Mouse (Mus musculus) limb, embryonic 14.5 days (tissue): ENCODE measurements around the gene Gm20388. TPM values are rescaled to one million over a fixed set of nuclear protein-coding genes. Genes with fewer than 3 reads are reported as not detected.

ENCODE experiments used
- ATAC-seq: fragments of 200-750 bp; cut with Nextera tagmentation; 2 replicates; pipeline ENCODE4 v1.8.0; 2017; ENCODE audit warnings: low read depth, moderate number of reproducible peaks, moderate TSS enrichment; ENCODE audit not compliant: low FRiP score
- DNase-seq: peaks from one replicate; pipeline ENCODE4 v3.0.0-alpha.2; 2015; ENCODE audit warnings: low spot score
- H3K27ac ChIP-seq: fragments of 300-500 bp; sonication (generic); replicated peaks from 2 replicates; pipeline ENCODE4 v1.5.1; 2014; ENCODE audit warnings: low read depth, mild to moderate bottlenecking, low read length, moderate library complexity, mixed read lengths
- H3K27me3 ChIP-seq: fragments of 300-500 bp; sonication (generic); 2 replicates; pipeline ENCODE4 v1.6.1; 2014; ENCODE audit warnings: low read length, mixed read lengths; ENCODE audit not compliant: control insufficient read depth, insufficient read depth
- H3K36me3 ChIP-seq: fragments of 300-500 bp; sonication (generic); 2 replicates; pipeline ENCODE4 v1.6.1; 2014; ENCODE audit warnings: mild to moderate bottlenecking, low read length, moderate library complexity, mixed read lengths; ENCODE audit not compliant: control insufficient read depth, insufficient read depth
- H3K4me1 ChIP-seq: fragments of 300-500 bp; sonication (generic); 2 replicates; pipeline ENCODE4 v1.6.1; 2014; ENCODE audit warnings: antibody characterized with exemption, low read length, mixed read lengths; ENCODE audit not compliant: control insufficient read depth, insufficient read depth
- H3K4me2 ChIP-seq: fragments of 300-500 bp; sonication (generic); replicated peaks from 2 replicates; pipeline ENCODE4 v1.6.1; 2014; ENCODE audit warnings: low read depth, mild to moderate bottlenecking, low read length, moderate library complexity; ENCODE audit not compliant: severe bottlenecking
- H3K4me3 ChIP-seq: fragments of 300-500 bp; sonication (generic); replicated peaks from 2 replicates; pipeline ENCODE4 v1.5.1; 2014; ENCODE audit warnings: low read length
- H3K9ac ChIP-seq: fragments of 300-500 bp; sonication (generic); 2 replicates; pipeline ENCODE4 v1.6.1; 2014; ENCODE audit warnings: mild to moderate bottlenecking, low read depth, low read length, moderate library complexity; ENCODE audit not compliant: severe bottlenecking
- H3K9me3 ChIP-seq: fragments of 300-500 bp; sonication (generic); 2 replicates; pipeline ENCODE4 v1.6.1; 2016; ENCODE audit warnings: low read length; ENCODE audit not compliant: control insufficient read depth
- POLR2A ChIP-seq: fragments of 200-500 bp; IDR thresholded peaks from 2 replicates; pipeline ENCODE4 v1.8.0; 2012; ENCODE audit warnings: inconsistent platforms, mild to moderate bottlenecking, moderate library complexity, borderline replicate concordance; ENCODE audit not compliant: insufficient read depth, insufficient read length; ENCODE audit errors: extremely low read depth
- WGBS: fragments of 180-500 bp; shearing (Covaris S2); extraction: QIAGEN DNeasy Blood & Tissue Kit; methylation state at CpG from one replicate; pipeline ENCODE4 v1.1.7; 2014; 5-methylcytosine and 5-hydroxymethylcytosine counted together
- polyA plus RNA-seq, 2 experiments: library from polyadenylated mRNA; depleted of rRNA in 1 of 2; stranded (reverse) in 1 of 2; unstranded in 1 of 2; fragments of >200 nt; fragmentation: Nextera tagmentation in 1 of 2; extraction: Ambion mirVana in 1 of 2; gene quantifications; 2 replicates each; pipeline versions ENCODE4 v1.2.1 to v1.2.3; 2012 to 2014

The Gm20388 gene
- polyA plus RNA-seq, 2 experiments, result 1.9 to 49.9 TPM

- TF ChIP-seq POLR2A, result no peak
- H3K9ac ChIP-seq, result no peak overlapping the region
- H3K27ac ChIP-seq, result no peak overlapping the region; the same call in 1 of the 2 replicates
- DNase-seq (no peak), ATAC-seq (peak; percentile 19)
- H3K4me1 ChIP-seq, result no peaks in the 10 kb centered on the region; the same call in 1 of the 2 replicates
- no peaks in the 10 kb centered on the region for H3K27me3 ChIP-seq
- 51% methylated on average over 17 of the region's 17 CpGs for WGBS
- no peaks in the 10 kb centered on the region for H3K36me3 ChIP-seq
- no peak overlapping the region for H3K4me3 ChIP-seq
- H3K4me2 ChIP-seq, result no peak overlapping the region
- H3K9me3 ChIP-seq, result no peaks in the 10 kb centered on the region
Observed at GRCm38 (mm10) chr8:123648245-123649170, 3737.9 kb downstream of the Gm20388 start.

DNA sequence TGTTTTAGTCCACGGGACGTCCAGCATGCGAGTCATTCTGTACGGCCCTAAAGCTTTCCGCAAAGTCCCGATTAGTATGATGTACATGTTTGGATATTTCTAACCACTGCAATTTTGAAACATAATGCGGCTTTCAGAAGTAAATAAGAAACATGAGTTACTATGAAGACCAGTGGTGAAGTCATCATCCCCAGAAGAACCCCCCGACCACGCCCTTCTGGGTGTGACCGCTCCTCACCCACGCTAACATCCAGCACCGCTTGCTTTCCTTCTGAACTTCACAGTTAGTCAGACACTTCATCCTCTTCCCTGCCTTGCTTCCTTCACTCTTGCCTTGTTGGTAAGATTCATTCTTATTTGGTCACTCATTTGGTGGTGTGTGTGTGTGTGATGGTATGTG is 3738.8 kb downstream of the Gm20388 start:
- no peak for DNase-seq
- no peak for ATAC-seq
- 77% methylated on average over 12 of the region's 12 CpGs for WGBS

DNA sequence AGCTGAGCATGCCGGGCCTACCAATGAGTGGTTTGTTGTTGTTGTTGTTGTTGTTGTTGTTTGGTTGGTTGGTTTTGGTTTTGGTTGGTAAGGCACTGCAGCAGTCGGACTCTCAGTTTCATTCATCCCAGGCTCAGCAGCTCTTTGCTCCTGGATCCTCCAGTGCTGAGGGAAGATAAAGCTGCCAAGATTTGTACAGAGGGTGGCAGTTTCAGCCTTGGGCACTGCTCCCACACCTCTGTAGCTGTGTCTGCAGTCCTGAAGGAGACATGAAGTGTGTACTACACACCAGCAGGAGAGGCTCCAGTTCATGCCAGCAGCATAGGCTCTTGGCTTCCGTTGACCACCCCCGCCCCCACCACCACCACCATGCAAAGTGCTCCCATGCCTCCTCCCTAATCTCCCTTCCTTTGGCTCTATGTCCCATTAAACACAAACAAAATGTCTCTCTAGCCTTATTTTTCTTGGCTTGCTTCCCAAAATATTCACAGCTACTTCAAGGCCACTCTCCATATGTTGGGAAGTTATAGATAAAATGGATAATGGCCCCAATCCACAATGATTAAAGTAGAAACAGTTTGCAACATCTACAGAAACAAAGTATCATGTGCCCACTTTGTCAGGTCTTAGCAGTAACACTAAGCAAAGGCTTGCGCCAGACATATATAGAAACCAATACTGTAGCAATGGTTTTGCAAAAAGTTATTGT is 3740.9 kb downstream of the Gm20388 start:
- H3K4me1 ChIP-seq, result peaks cover 11% of the 10 kb centered on the region
- no peak overlapping the region for H3K4me2 ChIP-seq
- no peaks in the 10 kb centered on the region for H3K9me3 ChIP-seq
- no peak overlapping the region for H3K9ac ChIP-seq
- no peaks in the 10 kb centered on the region for H3K36me3 ChIP-seq
- 93% methylated on average over 5 of the region's 5 CpGs for WGBS
- ATAC-seq (no peak), DNase-seq (no peak)
- no peaks in the 10 kb centered on the region for H3K27me3 ChIP-seq
- TF ChIP-seq POLR2A, result no peak
- no peak overlapping the region for H3K4me3 ChIP-seq
- no peak overlapping the region for H3K27ac ChIP-seq

More for the DNA sequence above, 3738.8 kb downstream of the Gm20388 start:
- TF ChIP-seq POLR2A, result no peak
- Histone ChIP-seq H3K9ac (no peak overlapping the region), H3K4me3 (no peak overlapping the region), H3K27me3 (no peaks in the 10 kb centered on the region), H3K4me2 (no peak overlapping the region), H3K4me1 (no peaks in the 10 kb centered on the region; the same call in 1 of the 2 replicates), H3K36me3 (no peaks in the 10 kb centered on the region), H3K27ac (no peak overlapping the region), H3K9me3 (no peaks in the 10 kb centered on the region)

GRCm38 (mm10) chr8:123652641-123653040 is 3742.0 kb downstream of the Gm20388 start:
- no peak overlapping the region for H3K27ac ChIP-seq
- H3K4me3 ChIP-seq, result no peak overlapping the region
- no peak for TF ChIP-seq POLR2A

DNA sequence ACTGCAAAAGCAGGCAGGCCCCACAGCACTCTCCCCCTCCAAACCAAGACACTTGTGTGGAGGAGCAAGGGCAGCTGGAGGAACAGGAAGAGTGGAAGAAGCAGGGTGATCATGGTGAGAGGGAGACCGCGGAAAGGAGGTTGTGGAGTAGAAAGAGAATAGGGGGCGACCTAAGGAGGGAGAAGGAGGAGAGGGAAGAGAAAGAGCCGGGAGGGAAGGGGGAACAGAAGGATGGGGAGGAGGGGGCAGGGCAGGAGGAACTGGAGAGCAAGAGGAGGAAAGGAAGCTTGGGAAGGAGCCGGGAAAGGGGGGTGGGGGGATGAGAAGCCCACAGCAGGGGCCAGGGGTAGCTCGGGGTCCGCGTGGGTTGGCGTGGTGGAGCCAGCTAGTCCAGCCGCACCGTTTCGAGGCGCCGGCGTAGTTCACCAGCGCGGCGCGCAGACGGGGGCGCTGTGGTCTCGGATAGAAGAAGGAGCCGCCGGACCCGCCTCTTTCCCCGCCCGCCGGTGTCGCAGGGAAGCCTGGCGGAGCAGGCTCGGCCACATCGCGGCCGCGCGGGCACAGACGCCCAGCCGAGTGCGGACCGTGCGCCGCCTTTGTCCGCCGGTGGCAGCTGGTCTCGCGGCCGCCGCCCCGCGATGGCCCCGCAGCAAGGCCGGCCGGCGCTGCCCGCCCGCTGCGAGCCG is 3742.8 kb downstream of the Gm20388 start, which contains the start of gene Rhou:
TSS of gene Rhou (plus strand) at position 622 of the 686 bp plus-strand sequence.
- Histone ChIP-seq H3K36me3 (peaks cover 16% of the 10 kb centered on the region), H3K4me1 (peaks cover 11% of the 10 kb centered on the region), H3K9ac (peak within 1 kb of the TSS; percentile 87), H3K4me3 (peak within 1 kb of the TSS; percentile 74), H3K4me2 (peak within 1 kb of the TSS; percentile 68), H3K27ac (peak within 1 kb of the TSS; percentile 89), H3K9me3 (no peaks in the 10 kb centered on the region), H3K27me3 (no peaks in the 10 kb centered on the region)
- DNase-seq (peak; percentile 90), ATAC-seq (peak; percentile 92)
- WGBS, result 0% methylated on average over 14 of the region's 58 CpGs
- peak; percentile 91; the same call in 1 of the 2 replicates for TF ChIP-seq POLR2A

More at GRCm38 (mm10) chr8:123652641-123653040, 3742.0 kb downstream of the Gm20388 start:
- WGBS, result 61% methylated on average over 4 of the region's 4 CpGs
- DNase-seq, result no peak
- Histone ChIP-seq H3K4me2 (no peak overlapping the region), H3K36me3 (peaks cover 9% of the 10 kb centered on the region), H3K4me1 (peaks cover 11% of the 10 kb centered on the region), H3K9ac (no peak overlapping the region), H3K27me3 (no peaks in the 10 kb centered on the region), H3K9me3 (no peaks in the 10 kb centered on the region)
- no peak for ATAC-seq
